Mouse (Mus musculus) limb, embryonic 12.5 days (tissue): ENCODE data around the gene Gatb. TPM values are rescaled to one million over a fixed set of nuclear protein-coding genes. Genes with fewer than 3 reads are reported as not detected.

Experiments
- ATAC-seq: fragments of 200-750 bp; cut with Nextera tagmentation; 2 replicates; pipeline ENCODE4 v1.8.0; 2017; ENCODE audit warnings: low read depth, moderate TSS enrichment; ENCODE audit not compliant: insufficient number of reproducible peaks, insufficient read depth, low FRiP score, low TSS enrichment
- H3K27ac ChIP-seq: fragments of 300-500 bp; sonication (generic); 2 replicates; pipeline ENCODE4 v1.5.1; 2016; ENCODE audit warnings: mild to moderate bottlenecking, moderate library complexity
- H3K27me3 ChIP-seq: fragments of 300-500 bp; sonication (generic); 2 replicates; pipeline ENCODE4 v1.6.1; 2016; ENCODE audit warnings: mild to moderate bottlenecking, moderate library complexity
- H3K36me3 ChIP-seq: fragments of 300-500 bp; sonication (generic); 2 replicates; pipeline ENCODE4 v1.6.1; 2016; ENCODE audit warnings: mild to moderate bottlenecking, moderate library complexity
- H3K4me1 ChIP-seq: fragments of 300-500 bp; sonication (generic); replicated peaks from 2 replicates; pipeline ENCODE4 v1.6.1; 2016
- H3K4me2 ChIP-seq: fragments of 300-500 bp; sonication (generic); 2 replicates; pipeline ENCODE4 v1.6.1; 2016; ENCODE audit warnings: mild to moderate bottlenecking, moderate library complexity
- H3K4me3 ChIP-seq: fragments of 300-500 bp; sonication (generic); replicated peaks from 2 replicates; pipeline ENCODE4 v1.5.1; 2016; ENCODE audit warnings: mild to moderate bottlenecking
- H3K9ac ChIP-seq: fragments of 300-500 bp; sonication (generic); replicated peaks from 2 replicates; pipeline ENCODE4 v1.6.1; 2016; ENCODE audit warnings: mild to moderate bottlenecking, moderate library complexity
- H3K9me3 ChIP-seq: fragments of 300-500 bp; sonication (generic); 2 replicates; pipeline ENCODE4 v1.6.1; 2016; ENCODE audit warnings: mild to moderate bottlenecking, moderate library complexity
- WGBS: fragments of 180-500 bp; shearing (Covaris S2); methylation state at CpG from one replicate; pipeline ENCODE4 v1.1.7; 2016; 5-methylcytosine and 5-hydroxymethylcytosine counted together
- polyA plus RNA-seq: library from polyadenylated mRNA; unstranded; fragments of >200 nt; fragmentation: Nextera tagmentation; extraction: Ambion mirVana; gene quantifications from 2 replicates; pipeline ENCODE4 v1.2.1, GENCODE M21; 2016

Gatb gene
- polyA plus RNA-seq = 22.7 and 23.9 TPM in 2 replicates

DNA sequence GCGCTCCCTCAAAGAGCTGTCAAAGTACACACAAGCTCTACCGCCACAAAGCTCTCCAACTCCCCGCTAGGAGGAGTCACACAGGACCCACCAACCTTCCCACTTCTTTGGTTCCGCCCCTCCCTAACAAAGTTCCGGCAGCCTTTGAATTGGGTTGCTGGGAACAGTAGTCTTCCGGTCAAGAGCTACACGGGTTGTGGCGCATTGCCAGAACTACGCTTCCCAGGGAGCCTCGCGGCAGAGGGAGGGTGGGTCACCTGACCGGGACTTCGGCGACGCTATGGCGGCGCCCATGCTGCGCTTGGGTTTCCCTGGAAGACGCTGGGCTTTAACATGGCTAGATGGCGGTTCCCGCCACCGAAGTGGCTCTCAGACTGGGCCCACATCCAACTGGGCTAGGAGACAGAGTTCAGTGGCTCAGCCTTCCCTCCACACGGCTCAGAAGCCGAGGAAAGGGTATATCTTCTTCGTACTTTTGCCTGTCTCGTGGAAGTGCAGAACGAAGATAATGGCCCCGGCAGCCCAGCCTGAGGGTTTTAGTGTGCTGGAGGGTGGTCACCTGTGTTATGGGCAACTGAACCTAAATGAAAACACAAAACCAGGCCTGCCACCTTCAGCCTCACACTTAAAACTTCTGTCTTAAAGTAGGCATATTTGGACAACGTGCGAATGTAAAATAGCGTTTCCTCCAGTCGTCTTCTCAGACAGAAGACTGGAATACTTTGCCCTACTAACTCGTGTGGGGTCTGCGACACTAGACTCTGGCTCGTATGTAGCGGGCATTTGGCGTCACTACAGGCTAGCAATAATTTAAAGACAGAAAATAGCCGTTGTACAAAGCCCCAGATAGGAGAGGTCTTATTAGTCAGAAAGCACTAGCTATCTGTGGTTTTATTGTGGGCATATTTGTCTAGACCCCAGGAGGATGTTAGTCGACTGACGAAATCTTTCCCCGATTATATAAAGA lies at the start of gene Gatb:
TSS of gene Gatb (plus strand) at position 256 of the 967 bp plus-strand sequence.
- Histone ChIP-seq H3K4me3 (peak within 1 kb of the TSS; percentile 61), H3K4me1 (no peaks in the 10 kb centered on the region), H3K9ac (peak within 1 kb of the TSS; percentile 61), H3K9me3 (no peaks in the 10 kb centered on the region), H3K27ac (peak within 1 kb of the TSS; percentile 50), H3K4me2 (peak within 1 kb of the TSS; percentile 62), H3K36me3 (no peaks in the 10 kb centered on the region), H3K27me3 (no peaks in the 10 kb centered on the region)
- WGBS = 3% methylated on average over 41 of the region's 41 CpGs
- ATAC-seq = peak; percentile 99

- no peak overlapping the region for H3K9ac ChIP-seq
- WGBS = 83% methylated on average over 8 of the region's 8 CpGs
These were observed 43.2 kb upstream of the Gatb start for GRCm38 (mm10) chr3:85530601-85531161.

DNA sequence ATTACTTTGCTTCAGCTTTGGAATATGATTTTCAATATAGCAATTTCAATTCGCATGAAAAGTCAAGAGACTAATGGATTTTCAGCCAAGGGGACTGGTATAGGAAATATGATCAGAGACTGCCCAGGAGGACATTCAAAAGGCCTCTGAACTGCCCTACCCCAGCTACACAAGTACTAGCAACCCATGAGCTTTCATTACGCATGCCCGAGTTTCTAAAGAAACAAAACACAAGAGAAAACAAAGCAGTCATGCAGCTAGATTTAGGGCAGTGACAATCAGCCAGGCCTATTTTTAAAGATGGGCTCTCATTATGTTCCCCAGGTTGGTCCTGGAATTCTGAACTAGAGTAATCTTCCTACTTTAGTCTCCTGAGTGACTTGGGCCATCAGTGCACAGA lies 41.5 kb upstream of the Gatb start:
- Histone ChIP-seq H3K4me3 (no peak overlapping the region), H3K9ac (no peak overlapping the region), H3K27me3 (peaks cover 7% of the 10 kb centered on the region), H3K4me1 (peaks cover 26% of the 10 kb centered on the region), H3K27ac (no peak overlapping the region), H3K4me2 (no peak overlapping the region), H3K9me3 (no peaks in the 10 kb centered on the region), H3K36me3 (no peaks in the 10 kb centered on the region)
- 88% methylated on average over 3 of the region's 3 CpGs for WGBS
- no peak for ATAC-seq

More at GRCm38 (mm10) chr3:85530601-85531161, 43.2 kb upstream of the Gatb start:
- Histone ChIP-seq H3K9me3 (no peaks in the 10 kb centered on the region), H3K4me3 (no peak overlapping the region), H3K4me2 (no peak overlapping the region), H3K27me3 (peaks cover 7% of the 10 kb centered on the region), H3K4me1 (peaks cover 17% of the 10 kb centered on the region), H3K27ac (no peak overlapping the region), H3K36me3 (no peaks in the 10 kb centered on the region)
- ATAC-seq = no peak

GRCm38 (mm10) chr3:85535042-85535441 lies 38.9 kb upstream of the Gatb start:
- ATAC-seq = no peak
- 87% methylated on average over 3 of the region's 3 CpGs for WGBS
- no peak overlapping the region for H3K4me3 ChIP-seq

GRCm38 (mm10) chr3:85535621-85536520 lies 38.0 kb upstream of the Gatb start:
- Histone ChIP-seq H3K36me3 (no peaks in the 10 kb centered on the region), H3K4me3 (no peak overlapping the region), H3K9ac (no peak overlapping the region), H3K27me3 (no peaks in the 10 kb centered on the region), H3K4me2 (0 out of 2 replicates have a peak overlapping the region, but pooled peaks have one; percentile 1), H3K9me3 (no peaks in the 10 kb centered on the region), H3K4me1 (peaks cover 26% of the 10 kb centered on the region), H3K27ac (no peak overlapping the region)
- peak; percentile 66; the same call in 1 of the 2 replicates for ATAC-seq
- WGBS = 31% methylated on average over 11 of the region's 11 CpGs

More at GRCm38 (mm10) chr3:85535042-85535441, 38.9 kb upstream of the Gatb start:
- Histone ChIP-seq H3K9me3 (no peaks in the 10 kb centered on the region), H3K27ac (no peak overlapping the region), H3K36me3 (no peaks in the 10 kb centered on the region), H3K4me2 (no peak overlapping the region), H3K4me1 (peaks cover 26% of the 10 kb centered on the region), H3K9ac (no peak overlapping the region), H3K27me3 (peaks cover 4% of the 10 kb centered on the region; the same call in 1 of the 2 replicates)

- H3K27ac ChIP-seq = no peak overlapping the region
- no peak overlapping the region for H3K4me2 ChIP-seq
- no peaks in the 10 kb centered on the region for H3K4me1 ChIP-seq
- H3K9me3 ChIP-seq = no peaks in the 10 kb centered on the region
- no peak overlapping the region for H3K4me3 ChIP-seq
- 70% methylated on average over 3 of the region's 3 CpGs for WGBS
- no peak for ATAC-seq
- no peaks in the 10 kb centered on the region for H3K36me3 ChIP-seq
- no peak overlapping the region for H3K9ac ChIP-seq
- H3K27me3 ChIP-seq = no peaks in the 10 kb centered on the region
These were observed 31.2 kb upstream of the Gatb start for GRCm38 (mm10) chr3:85542765-85543164.

GRCm38 (mm10) chr3:85543652-85544051 lies 30.3 kb upstream of the Gatb start:
- no peaks in the 10 kb centered on the region for H3K4me1 ChIP-seq
- H3K9ac ChIP-seq = no peak overlapping the region
- no peaks in the 10 kb centered on the region for H3K36me3 ChIP-seq
- no peak overlapping the region for H3K4me3 ChIP-seq
- 67% methylated on average over 2 of the region's 2 CpGs for WGBS
- no peak overlapping the region for H3K27ac ChIP-seq
- H3K9me3 ChIP-seq = no peaks in the 10 kb centered on the region
- H3K4me2 ChIP-seq = no peak overlapping the region
- H3K27me3 ChIP-seq = no peaks in the 10 kb centered on the region
- ATAC-seq = no peak

DNA sequence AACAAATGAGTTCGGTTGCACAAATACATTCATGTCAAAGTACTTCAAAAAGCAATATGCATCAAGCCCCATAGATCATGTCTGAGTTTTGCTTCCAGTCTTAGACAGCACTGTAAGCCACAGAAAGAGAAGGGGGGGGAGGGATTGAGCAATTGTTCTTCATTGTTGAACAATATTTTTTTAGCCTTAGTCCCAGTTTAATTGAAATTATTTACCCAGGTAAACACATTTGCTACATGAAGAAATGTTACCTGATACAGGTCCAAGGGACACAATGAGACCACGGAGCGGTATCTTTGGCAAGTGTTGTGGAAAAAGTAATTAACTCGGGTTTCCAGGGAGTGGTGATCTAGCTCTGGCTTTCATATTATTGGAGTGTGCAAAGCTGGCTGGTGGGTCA lies 23.6 kb upstream of the Gatb start:
- H3K9ac ChIP-seq = no peak overlapping the region
- H3K4me1 ChIP-seq = peaks cover 7% of the 10 kb centered on the region
- no peak overlapping the region for H3K4me3 ChIP-seq
- H3K4me2 ChIP-seq = no peak overlapping the region
- H3K9me3 ChIP-seq = no peaks in the 10 kb centered on the region
- 50% methylated on average over 4 of the region's 4 CpGs for WGBS
- no peak overlapping the region for H3K27ac ChIP-seq
- H3K36me3 ChIP-seq = no peaks in the 10 kb centered on the region
- ATAC-seq = no peak
- no peaks in the 10 kb centered on the region for H3K27me3 ChIP-seq

DNA sequence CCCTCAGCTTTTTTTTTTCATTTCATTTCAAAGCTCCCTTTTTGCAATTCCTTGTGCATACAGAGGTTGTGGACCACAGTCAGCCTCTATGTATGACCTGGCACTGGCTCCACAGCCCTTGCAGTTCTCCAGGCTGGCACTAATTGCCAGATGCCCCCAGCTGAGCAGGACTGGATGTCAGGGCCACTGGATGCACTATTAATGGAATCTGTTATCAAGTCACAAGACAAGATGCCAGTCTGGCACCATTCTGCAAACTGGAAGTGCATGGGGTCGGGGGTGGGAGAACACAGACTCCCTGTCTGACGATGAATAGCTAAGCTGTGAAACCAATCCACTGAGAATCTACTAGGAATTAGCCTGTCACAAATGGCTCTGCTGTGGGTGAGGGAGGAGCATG lies 22.6 kb upstream of the Gatb start:
- Histone ChIP-seq H3K36me3 (no peaks in the 10 kb centered on the region), H3K27ac (no peak overlapping the region), H3K4me3 (no peak overlapping the region), H3K4me1 (peaks cover 7% of the 10 kb centered on the region), H3K27me3 (no peaks in the 10 kb centered on the region), H3K9me3 (no peaks in the 10 kb centered on the region), H3K4me2 (no peak overlapping the region), H3K9ac (no peak overlapping the region)
- ATAC-seq = no peak
- WGBS = 72% methylated on average over 2 of the region's 2 CpGs

DNA sequence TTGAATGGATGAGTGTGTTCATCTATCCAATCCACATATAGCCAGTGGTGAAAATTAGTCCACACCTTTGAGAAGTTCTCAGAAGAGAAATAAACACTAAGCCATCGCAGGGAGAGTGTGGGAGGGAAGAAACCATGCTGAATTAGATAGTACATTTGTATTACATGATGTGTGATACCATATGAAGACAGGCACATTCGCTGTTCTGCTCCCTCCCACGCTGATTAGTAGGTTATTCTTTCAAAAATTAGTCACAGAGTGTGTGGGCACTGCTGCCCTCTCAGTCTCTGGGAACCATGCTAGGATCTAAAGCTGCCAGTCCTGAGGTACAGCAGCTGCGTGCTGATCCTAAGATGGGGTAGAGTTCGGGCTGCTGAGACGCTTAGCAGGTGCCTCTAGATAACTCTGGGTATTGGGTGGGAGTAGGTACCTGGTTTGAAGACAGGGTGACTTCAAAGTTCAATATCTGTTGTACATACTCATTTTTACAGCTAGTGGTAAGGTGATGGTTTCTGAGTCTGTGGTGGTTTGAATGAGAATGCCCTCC lies 20.1 kb upstream of the Gatb start:
- H3K36me3 ChIP-seq = no peaks in the 10 kb centered on the region
- no peak overlapping the region for H3K9ac ChIP-seq
- no peak for ATAC-seq
- peaks cover 7% of the 10 kb centered on the region for H3K4me1 ChIP-seq
- no peaks in the 10 kb centered on the region for H3K27me3 ChIP-seq
- no peaks in the 10 kb centered on the region for H3K9me3 ChIP-seq
- H3K27ac ChIP-seq = no peak overlapping the region
- 89% methylated on average over 6 of the region's 6 CpGs for WGBS
- H3K4me2 ChIP-seq = no peak overlapping the region
- no peak overlapping the region for H3K4me3 ChIP-seq
